Mouse (Mus musculus): Measurements from ENCODE around the gene Kntc1.

Gene Kntc1

GRCm38 (mm10) chr5:123808541-123808940 lies 59.0 kb downstream of the Kntc1 start:
- DNase-seq (ENCODE audit: low read depth in 1 of 2, low spot score in 2 of 2): no peak

GRCm38 (mm10) chr5:123809156-123809555 lies 59.6 kb downstream of the Kntc1 start:
- DNase-seq (ENCODE audit: low read depth in 1 of 2, low spot score in 2 of 2): no peak

GRCm38 (mm10) chr5:123816891-123817290 lies 67.4 kb downstream of the Kntc1 start:
- no peak for DNase-seq (ENCODE audit: low read depth in 1 of 2, low spot score in 2 of 2)

- DNase-seq (ENCODE audit: low read depth in 1 of 2, low spot score in 2 of 2): no peak
These were observed 69.5 kb downstream of the Kntc1 start for GRCm38 (mm10) chr5:123818941-123819577.

- no peak for DNase-seq (ENCODE audit: low read depth in 1 of 2, low spot score in 2 of 2)
These were observed 71.2 kb downstream of the Kntc1 start for GRCm38 (mm10) chr5:123820501-123821263.

- DNase-seq (ENCODE audit: low read depth in 1 of 2, low spot score in 2 of 2): no peak
These were observed 71.7 kb downstream of the Kntc1 start for GRCm38 (mm10) chr5:123821264-123821571.

- no peak for DNase-seq (ENCODE audit: low read depth in 1 of 2, low spot score in 2 of 2)
These were observed 73.2 kb downstream of the Kntc1 start for GRCm38 (mm10) chr5:123822706-123823105.

GRCm38 (mm10) chr5:123827659-123828091 lies 78.2 kb downstream of the Kntc1 start:
- no peak for DNase-seq (ENCODE audit: low read depth in 1 of 2, low spot score in 2 of 2)

GRCm38 (mm10) chr5:123832309-123832708 lies 82.8 kb downstream of the Kntc1 start:
- peak; percentile 44 to 70 for DNase-seq (ENCODE audit: low read depth in 1 of 2, low spot score in 2 of 2)

GRCm38 (mm10) chr5:123834836-123835235 lies 85.3 kb downstream of the Kntc1 start:
- DNase-seq (ENCODE audit: low read depth in 1 of 2, low spot score in 2 of 2): no peak

- DNase-seq (ENCODE audit: low read depth in 1 of 2, low spot score in 2 of 2): no peak
These were observed 87.9 kb downstream of the Kntc1 start for GRCm38 (mm10) chr5:123837371-123837770.

- no peak for DNase-seq (ENCODE audit: low read depth in 1 of 2, low spot score in 2 of 2)
These were observed 92.9 kb downstream of the Kntc1 start for GRCm38 (mm10) chr5:123842221-123842934.

- DNase-seq (ENCODE audit: low read depth in 1 of 2, low spot score in 2 of 2): no peak
These were observed 93.4 kb downstream of the Kntc1 start for GRCm38 (mm10) chr5:123842935-123843282.

- no peak for DNase-seq (ENCODE audit: low read depth in 1 of 2, low spot score in 2 of 2)
These were observed 94.3 kb downstream of the Kntc1 start for GRCm38 (mm10) chr5:123843816-123844215.

- DNase-seq (ENCODE audit: low read depth in 1 of 2, low spot score in 2 of 2): no peak
These were observed 94.8 kb downstream of the Kntc1 start for GRCm38 (mm10) chr5:123844316-123844715.

- DNase-seq (ENCODE audit: low read depth in 1 of 2, low spot score in 2 of 2): no peak
These were observed 101.9 kb downstream of the Kntc1 start for GRCm38 (mm10) chr5:123851398-123851797.

- no peak for DNase-seq (ENCODE audit: low read depth in 1 of 2, low spot score in 2 of 2)
These were observed 104.5 kb downstream of the Kntc1 start for GRCm38 (mm10) chr5:123853877-123854504.

GRCm38 (mm10) chr5:123854511-123854910 lies 105.0 kb downstream of the Kntc1 start:
- no peak for DNase-seq (ENCODE audit: low read depth in 1 of 2, low spot score in 2 of 2)

- no peak for DNase-seq (ENCODE audit: low read depth in 1 of 2, low spot score in 2 of 2)
These were observed 109.3 kb downstream of the Kntc1 start for GRCm38 (mm10) chr5:123858798-123859197.

- DNase-seq (ENCODE audit: low read depth in 1 of 2, low spot score in 2 of 2): peak in 1 of 2 experiments; percentile 43
These were observed 113.1 kb downstream of the Kntc1 start for GRCm38 (mm10) chr5:123862374-123863350.

GRCm38 (mm10) chr5:123863934-123864333 lies 114.4 kb downstream of the Kntc1 start:
- DNase-seq (ENCODE audit: low read depth in 1 of 2, low spot score in 2 of 2): no peak
